Mouse (Mus musculus) limb, embryonic 13.5 days (tissue): Measurements from ENCODE around the gene Ly6g6e. TPM values are rescaled to one million over a fixed set of nuclear protein-coding genes. Genes with fewer than 3 reads are reported as not detected.
"Not testable (repeated sequence)": the region's sequence is repeated elsewhere in the genome, so short reads cannot be mapped to it uniquely, and the experiment has no call there.

Experiments used
- ATAC-seq: fragments of 200-750 bp; cut with Nextera tagmentation; 2 replicates; pipeline ENCODE4 v1.8.0; 2017; ENCODE audit warnings: low read depth, moderate number of reproducible peaks, moderate TSS enrichment; ENCODE audit not compliant: low FRiP score
- H3K27ac ChIP-seq: fragments of 300-500 bp; sonication (generic); 2 replicates; pipeline ENCODE4 v1.5.1; 2015; ENCODE audit warnings: inconsistent platforms, mild to moderate bottlenecking, moderate library complexity
- H3K27me3 ChIP-seq: fragments of 300-500 bp; sonication (generic); 2 replicates; pipeline ENCODE4 v1.6.1; 2015; ENCODE audit warnings: mild to moderate bottlenecking, inconsistent platforms
- H3K36me3 ChIP-seq: fragments of 300-500 bp; sonication (generic); 2 replicates; pipeline ENCODE4 v1.6.1; 2015; ENCODE audit warnings: inconsistent platforms, mild to moderate bottlenecking, moderate library complexity
- H3K4me1 ChIP-seq: fragments of 300-500 bp; sonication (generic); 2 replicates; pipeline ENCODE4 v1.6.1; 2015; ENCODE audit warnings: inconsistent platforms
- H3K4me2 ChIP-seq: fragments of 300-500 bp; sonication (generic); replicated peaks from 2 replicates; pipeline ENCODE4 v1.6.1; 2015; ENCODE audit warnings: inconsistent platforms, mild to moderate bottlenecking, moderate library complexity
- H3K4me3 ChIP-seq: fragments of 300-500 bp; sonication (generic); 2 replicates; pipeline ENCODE4 v1.5.1; 2015; ENCODE audit warnings: moderate library complexity, mild to moderate bottlenecking, inconsistent platforms
- H3K9ac ChIP-seq: fragments of 300-500 bp; sonication (generic); 2 replicates; pipeline ENCODE4 v1.6.1; 2015; ENCODE audit warnings: mild to moderate bottlenecking, inconsistent platforms
- H3K9me3 ChIP-seq: fragments of 300-500 bp; sonication (generic); 2 replicates; pipeline ENCODE4 v1.6.1; 2016; ENCODE audit warnings: inconsistent platforms
- WGBS: fragments of 180-500 bp; shearing (Covaris S2); methylation state at CpG from one replicate; pipeline ENCODE4 v1.1.7; 2015; 5-methylcytosine and 5-hydroxymethylcytosine counted together
- polyA plus RNA-seq: library from polyadenylated mRNA; unstranded; fragments of >200 nt; fragmentation: Nextera tagmentation; extraction: Ambion mirVana; gene quantifications from 2 replicates; pipeline ENCODE4 v1.2.1, GENCODE M21; 2015

The Ly6g6e gene
- polyA plus RNA-seq, 1 experiment from 2014 or later, result 3.4 TPM

DNA sequence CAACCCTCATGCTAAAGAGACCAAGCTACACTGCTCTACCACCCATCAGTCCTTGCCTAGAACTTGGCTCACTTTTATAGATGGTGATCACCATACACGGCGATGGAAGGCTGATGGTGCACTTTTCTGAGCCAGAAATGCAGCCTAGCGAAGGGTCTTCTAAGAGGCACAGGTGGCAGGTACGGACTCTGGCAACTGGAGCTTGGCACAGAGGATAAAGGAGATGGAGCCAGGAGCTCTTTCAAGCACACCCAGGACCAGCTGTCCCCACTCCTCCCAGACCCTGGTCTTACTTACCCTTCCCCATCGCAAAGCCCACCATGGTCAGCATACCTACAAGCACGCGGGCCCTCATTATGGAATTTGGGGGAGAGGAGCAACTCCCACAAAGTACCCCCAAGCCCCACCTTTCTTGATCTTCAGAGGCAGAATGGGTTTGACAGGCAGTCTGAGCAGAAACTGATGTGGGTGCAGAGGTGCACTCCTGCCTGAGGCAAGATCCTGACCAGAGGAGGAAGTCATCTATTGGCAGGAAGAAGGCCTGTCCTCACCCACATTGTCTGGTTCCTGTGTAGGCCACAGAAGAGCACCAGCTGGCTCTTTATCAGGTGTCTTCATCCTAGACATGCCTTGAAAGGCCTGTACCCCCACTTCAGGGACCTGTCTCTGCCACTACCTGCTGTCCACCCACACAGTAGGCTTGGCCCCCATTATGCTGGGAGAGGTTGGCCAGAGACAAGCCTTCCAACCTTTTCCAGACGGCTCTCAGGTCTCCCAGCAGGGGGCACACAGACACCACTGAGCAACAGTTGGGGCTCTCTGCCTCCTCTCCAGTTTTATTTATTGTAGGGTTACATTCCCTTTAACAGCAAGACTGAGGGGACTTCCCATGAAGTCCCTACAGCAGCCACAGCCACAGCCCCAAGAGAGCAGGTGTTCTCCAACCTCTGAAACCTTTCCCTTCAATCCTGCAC, 38.6 kb downstream of the Ly6g6e start, which contains the start of gene Ly6g5b:
Gene Ly6g5b (minus strand): TSS at position 383 of the 974 bp plus-strand sequence.
- Histone ChIP-seq H3K9me3 (no peaks in the 10 kb centered on the region), H3K4me3 (no peak within 1 kb of the TSS), H3K27ac (no peak within 1 kb of the TSS), H3K36me3 (peaks cover 47% of the 10 kb centered on the region), H3K9ac (no peak within 1 kb of the TSS), H3K4me1 (peaks cover 9% of the 10 kb centered on the region), H3K4me2 (no peak within 1 kb of the TSS), H3K27me3 (no peaks in the 10 kb centered on the region)
- WGBS, result 81% methylated on average over 8 of the region's 8 CpGs
- no peak for ATAC-seq

- peaks cover 28% of the 10 kb centered on the region for H3K4me1 ChIP-seq
- H3K9ac ChIP-seq, result peak overlapping the region; percentile 98
- under 1% methylated on average over 33 of the region's 33 CpGs for WGBS
- H3K27ac ChIP-seq, result peak overlapping the region; percentile 74
- H3K9me3 ChIP-seq, result no peaks in the 10 kb centered on the region
- no peaks in the 10 kb centered on the region for H3K27me3 ChIP-seq
- H3K4me2 ChIP-seq, result peak overlapping the region; percentile 92
- H3K4me3 ChIP-seq, result peak overlapping the region; percentile 93
- ATAC-seq, result no peak
- peaks cover 47% of the 10 kb centered on the region for H3K36me3 ChIP-seq
Observed at GRCm38 (mm10) chr17:35120745-35121142, 44.0 kb downstream of the Ly6g6e start.

DNA sequence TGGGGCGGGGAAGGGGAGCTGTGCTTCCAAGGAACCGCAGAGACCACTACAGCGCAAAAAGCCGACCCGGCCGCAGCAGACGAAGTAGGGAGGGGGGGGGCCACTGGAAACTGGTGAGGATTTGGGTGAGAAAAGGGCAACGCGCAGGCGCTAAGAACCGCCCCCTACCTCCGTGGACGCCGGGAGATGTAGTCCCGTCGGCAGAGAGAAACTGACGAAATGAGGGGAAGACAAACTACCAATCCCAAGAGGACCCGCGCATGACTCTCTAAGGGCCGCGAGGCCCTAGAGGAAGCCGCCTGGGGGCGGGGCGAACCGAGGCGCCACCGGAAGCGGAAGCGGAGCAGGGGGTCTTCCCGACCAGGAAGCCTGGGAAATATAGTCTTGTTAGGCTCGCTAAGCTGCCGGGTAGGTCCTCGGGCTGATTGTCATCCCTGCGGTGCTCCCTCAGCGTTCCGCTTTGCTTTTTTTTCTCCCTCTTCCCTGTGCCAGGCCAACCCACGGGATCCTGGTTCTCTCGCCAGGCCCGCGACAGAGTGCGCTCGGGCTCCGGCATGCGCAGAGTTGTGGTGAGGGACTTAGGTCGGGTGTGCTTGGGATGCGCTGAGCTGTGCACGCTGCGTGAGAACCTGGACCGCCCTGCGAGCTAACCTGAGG, 44.6 kb downstream of the Ly6g6e start, which contains the start of gene Gpank1:
Gene Gpank1 (plus strand): TSS at position 313 of the 657 bp plus-strand sequence.
- H3K9me3 ChIP-seq, result no peaks in the 10 kb centered on the region
- peak within 1 kb of the TSS; percentile 94 for H3K27ac ChIP-seq
- ATAC-seq, result peak; percentile 96
- peaks cover 42% of the 10 kb centered on the region for H3K36me3 ChIP-seq
- H3K9ac ChIP-seq, result peak within 1 kb of the TSS; percentile 98
- peak within 1 kb of the TSS; percentile 92 for H3K4me2 ChIP-seq
- H3K4me1 ChIP-seq, result peaks cover 28% of the 10 kb centered on the region
- peak within 1 kb of the TSS; percentile 93 for H3K4me3 ChIP-seq
- no peaks in the 10 kb centered on the region for H3K27me3 ChIP-seq
- under 1% methylated on average over 45 of the region's 50 CpGs for WGBS

GRCm38 (mm10) chr17:35121871-35122303, 45.2 kb downstream of the Ly6g6e start, which contains the start of gene Csnk2b:
Gene Csnk2b, minus strand, starts transcription at chr17:35122053.
- no peaks in the 10 kb centered on the region for H3K27me3 ChIP-seq
- no peaks in the 10 kb centered on the region for H3K9me3 ChIP-seq
- peak within 1 kb of the TSS; percentile 94 for H3K27ac ChIP-seq
- peak within 1 kb of the TSS; percentile 93 for H3K4me3 ChIP-seq
- peak within 1 kb of the TSS; percentile 92 for H3K4me2 ChIP-seq
- WGBS, result 0% methylated on average over 19 of the region's 19 CpGs
- H3K36me3 ChIP-seq, result peaks cover 37% of the 10 kb centered on the region
- ATAC-seq, result no peak
- peak within 1 kb of the TSS; percentile 98 for H3K9ac ChIP-seq
- H3K4me1 ChIP-seq, result peaks cover 32% of the 10 kb centered on the region

GRCm38 (mm10) chr17:35123287-35123686, 46.6 kb downstream of the Ly6g6e start:
- Histone ChIP-seq H3K36me3 (peaks cover 31% of the 10 kb centered on the region), H3K4me1 (peaks cover 43% of the 10 kb centered on the region)
- not testable (repeated sequence) for H3K4me3 ChIP-seq, ATAC-seq, H3K27me3 ChIP-seq, H3K9ac ChIP-seq, H3K4me2 ChIP-seq, H3K9me3 ChIP-seq, H3K27ac ChIP-seq
- 90% methylated on average over 9 of the region's 9 CpGs for WGBS

DNA sequence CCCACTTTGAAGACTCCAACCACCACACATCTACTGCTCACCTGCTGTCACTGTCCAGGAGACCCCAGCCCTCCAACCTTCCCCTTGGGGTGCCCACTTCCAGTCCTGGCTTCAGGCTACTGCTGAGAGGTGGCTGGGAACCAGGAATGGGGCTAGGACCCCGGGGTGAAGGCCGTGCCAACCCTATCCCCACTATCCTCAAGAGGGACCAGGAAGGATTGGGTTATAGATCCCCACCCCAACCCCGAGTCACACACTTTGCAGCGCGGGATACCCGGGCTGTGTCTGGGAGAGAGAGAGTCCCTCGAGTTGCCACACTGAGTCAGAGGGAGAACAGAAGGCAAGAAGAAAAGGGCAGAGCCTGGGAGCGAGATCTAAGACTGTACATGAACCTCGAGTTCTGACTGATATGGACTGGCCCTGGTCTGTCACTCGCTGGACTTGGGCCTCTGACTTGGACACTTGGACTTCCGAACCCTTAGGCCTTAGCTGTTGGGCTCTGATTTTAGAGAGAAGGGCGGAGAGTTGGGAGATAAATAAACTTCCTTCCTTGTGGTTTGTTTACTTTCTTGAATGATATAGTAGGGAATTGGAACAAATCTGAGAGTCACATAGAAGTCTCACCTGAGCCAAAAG, 47.7 kb downstream of the Ly6g6e start:
- Histone ChIP-seq H3K4me1 (peaks cover 46% of the 10 kb centered on the region), H3K36me3 (peaks cover 27% of the 10 kb centered on the region)
- ATAC-seq, H3K9ac ChIP-seq, H3K4me2 ChIP-seq, H3K27ac ChIP-seq, H3K4me3 ChIP-seq, H3K27me3 ChIP-seq, H3K9me3 ChIP-seq: not testable (repeated sequence)
- 94% methylated on average over 12 of the region's 12 CpGs for WGBS

- H3K27me3 ChIP-seq, result no peaks in the 10 kb centered on the region
- no peak overlapping the region for H3K4me3 ChIP-seq
- no peaks in the 10 kb centered on the region for H3K9me3 ChIP-seq
- H3K4me2 ChIP-seq, result peak overlapping the region; percentile 81
- WGBS, result 88% methylated on average over 1 of the region's 1 CpGs
- H3K36me3 ChIP-seq, result peaks cover 34% of the 10 kb centered on the region
- peak overlapping the region; percentile 88 for H3K9ac ChIP-seq
- H3K4me1 ChIP-seq, result peaks cover 40% of the 10 kb centered on the region
- H3K27ac ChIP-seq, result no peak overlapping the region; the same call in 1 of the 2 replicates
- no peak for ATAC-seq
Observed at GRCm38 (mm10) chr17:35125081-35125480, 48.4 kb downstream of the Ly6g6e start.

DNA sequence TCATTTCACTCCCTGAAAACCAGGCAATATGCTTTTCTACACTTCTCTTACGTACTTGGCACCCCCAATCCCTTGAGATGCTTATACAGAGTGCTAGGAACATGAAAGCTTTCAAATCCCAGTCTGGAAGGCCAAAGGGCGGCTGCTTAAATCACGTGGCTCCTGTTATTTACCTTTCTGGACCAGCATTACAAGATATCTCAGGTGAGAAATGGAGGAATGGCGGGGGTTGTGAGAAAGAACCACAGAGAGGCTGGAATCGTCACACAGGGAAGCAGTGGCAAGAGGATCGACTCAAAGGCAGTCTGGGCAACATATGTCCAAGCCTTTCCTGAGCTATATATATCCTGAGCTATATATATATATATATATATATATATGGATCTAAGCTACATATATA, 48.9 kb downstream of the Ly6g6e start:
- Histone ChIP-seq H3K9ac (peak overlapping the region; percentile 88), H3K9me3 (no peaks in the 10 kb centered on the region), H3K27me3 (no peaks in the 10 kb centered on the region), H3K4me1 (peaks cover 35% of the 10 kb centered on the region), H3K27ac (peak overlapping the region; percentile 88; the same call in 1 of the 2 replicates), H3K4me2 (peak overlapping the region; percentile 81), H3K4me3 (peak overlapping the region; percentile 76), H3K36me3 (peaks cover 39% of the 10 kb centered on the region)
- WGBS, result 26% methylated on average over 6 of the region's 6 CpGs
- no peak for ATAC-seq

DNA sequence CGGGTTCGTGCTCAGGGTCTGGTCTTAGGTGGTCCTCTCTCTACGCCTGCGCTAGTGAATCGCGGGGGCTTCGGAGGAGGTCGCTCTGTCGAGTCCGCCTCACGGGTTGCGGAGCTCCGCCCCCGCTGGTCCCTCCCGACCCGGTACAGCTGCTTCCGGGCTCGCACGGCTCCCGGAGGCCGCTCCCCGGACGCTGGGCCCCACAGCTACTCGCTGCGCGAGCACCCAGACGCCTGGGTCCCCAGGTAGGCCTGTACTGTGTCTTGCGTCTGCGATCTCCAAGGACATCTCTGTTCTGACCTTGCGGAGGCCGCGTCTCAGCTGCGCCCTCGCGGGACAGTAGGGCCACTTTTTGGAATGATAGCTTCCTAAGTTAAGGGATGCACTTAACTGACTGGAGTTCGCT, 49.5 kb downstream of the Ly6g6e start, which contains the start of gene D17H6S53E:
Gene D17H6S53E (plus strand): TSS at position 168 of the 406 bp plus-strand sequence.
- ATAC-seq, result peak; percentile 41; the same call in 1 of the 2 replicates
- Histone ChIP-seq H3K4me1 (peaks cover 34% of the 10 kb centered on the region), H3K4me2 (peak within 1 kb of the TSS; percentile 81), H3K9ac (peak within 1 kb of the TSS; percentile 88), H3K36me3 (peaks cover 39% of the 10 kb centered on the region), H3K9me3 (no peaks in the 10 kb centered on the region), H3K4me3 (peak within 1 kb of the TSS; percentile 76), H3K27ac (peak within 1 kb of the TSS; percentile 88), H3K27me3 (no peaks in the 10 kb centered on the region)
- WGBS, result under 1% methylated on average over 30 of the region's 36 CpGs

GRCm38 (mm10) chr17:35127017-35127416, 50.3 kb downstream of the Ly6g6e start:
- ATAC-seq, result no peak
- Histone ChIP-seq H3K4me2 (peak overlapping the region; percentile 81), H3K9ac (peak overlapping the region; percentile 88), H3K36me3 (peaks cover 39% of the 10 kb centered on the region), H3K27me3 (no peaks in the 10 kb centered on the region), H3K4me1 (peaks cover 34% of the 10 kb centered on the region), H3K27ac (peak overlapping the region; percentile 88; the same call in 1 of the 2 replicates), H3K9me3 (no peaks in the 10 kb centered on the region), H3K4me3 (peak overlapping the region; percentile 76)
- WGBS, result 75% methylated on average over 13 of the region's 13 CpGs
